Mouse (Mus musculus) spleen, postnatal 4 days (tissue): ENCODE data around the gene Cpne6.

Experiments
- DNase-seq, 2 experiments: peaks; one replicate each; pipeline ENCODE4 v3.0.0; 2022; ENCODE audit warnings: low spot score in 2 of 2

Gene Cpne6

GRCm38 (mm10) chr14:55497449-55497821, 12.8 kb upstream of the Cpne6 start:
- DNase-seq = peak; percentile 88 to 98

- DNase-seq = no peak
These were observed 4.6 kb upstream of the Cpne6 start for GRCm38 (mm10) chr14:55505612-55506011.

GRCm38 (mm10) chr14:55507801-55508200, 2.4 kb upstream of the Cpne6 start:
- DNase-seq = no peak

GRCm38 (mm10) chr14:55509540-55509939, 705 bp upstream of the Cpne6 start:
- no peak for DNase-seq

GRCm38 (mm10) chr14:55511037-55511436, 792 bp downstream of the Cpne6 start:
- no peak for DNase-seq

- no peak for DNase-seq
These were observed 3.7 kb downstream of the Cpne6 start for GRCm38 (mm10) chr14:55513927-55514326.

- no peak for DNase-seq
These were observed 5.6 kb downstream of the Cpne6 start for GRCm38 (mm10) chr14:55515846-55516245.

- DNase-seq = no peak
These were observed 8.7 kb downstream of the Cpne6 start for GRCm38 (mm10) chr14:55518897-55519296.

- no peak for DNase-seq
These were observed 9.4 kb downstream of the Cpne6 start for GRCm38 (mm10) chr14:55519604-55520003.

GRCm38 (mm10) chr14:55520451-55521361, 10.5 kb downstream of the Cpne6 start:
- DNase-seq = no peak

GRCm38 (mm10) chr14:55524062-55524461, 13.8 kb downstream of the Cpne6 start:
- DNase-seq = no peak

- DNase-seq = no peak
These were observed 14.5 kb downstream of the Cpne6 start, which contains the start of gene Nrl for GRCm38 (mm10) chr14:55524785-55525184. Nrl (minus strand) TSS chr14:55524981.

- DNase-seq = no peak
These were observed 16.4 kb downstream of the Cpne6 start for GRCm38 (mm10) chr14:55526674-55527073.

GRCm38 (mm10) chr14:55527940-55528339, 17.7 kb downstream of the Cpne6 start:
- DNase-seq = no peak

- DNase-seq = peak; percentile 61 to 80
These were observed 26.0 kb downstream of the Cpne6 start for GRCm38 (mm10) chr14:55536116-55536745.

- DNase-seq = peak; percentile 92 to 93
These were observed 30.0 kb downstream of the Cpne6 start, which contains the start of gene Pck2 for GRCm38 (mm10) chr14:55540067-55540786. Pck2 (plus strand) TSS chr14:55540266.

GRCm38 (mm10) chr14:55540787-55541321, 30.6 kb downstream of the Cpne6 start:
- peak; percentile 84 to 92 for DNase-seq

- DNase-seq = peak; percentile 75 to 82
These were observed 32.0 kb downstream of the Cpne6 start for GRCm38 (mm10) chr14:55542268-55542667.

GRCm38 (mm10) chr14:55544334-55544733, 34.1 kb downstream of the Cpne6 start:
- no peak for DNase-seq

- DNase-seq = no peak
These were observed 39.9 kb downstream of the Cpne6 start for GRCm38 (mm10) chr14:55550191-55550590.

GRCm38 (mm10) chr14:55551347-55551746, 41.1 kb downstream of the Cpne6 start:
- no peak for DNase-seq

- no peak for DNase-seq
These were observed 41.5 kb downstream of the Cpne6 start for GRCm38 (mm10) chr14:55551794-55552193.
